Mouse (Mus musculus) lung, embryonic 16.5 days (tissue): ENCODE results near the gene Gm9964. TPM values are rescaled to one million over a fixed set of nuclear protein-coding genes. Genes with fewer than 3 reads are reported as not detected.

ENCODE experiments used
- polyA plus RNA-seq: library from polyadenylated mRNA; unstranded; fragments of >200 nt; fragmentation: Nextera tagmentation; extraction: Ambion mirVana; gene quantifications from 2 replicates; pipeline ENCODE4 v1.2.1, GENCODE M21; 2015

Gene Gm9964
- polyA plus RNA-seq, 1 experiment from 2014 or later: not detected

Other genes starting within 250 kb of the Gm9964 start
- 3.3 and 3.7 TPM in 2 replicates for gene Ksr1, start 150.5 kb downstream of the Gm9964 start, polyA plus RNA-seq
- 208 and 222 TPM in 2 replicates for gene Wsb1, start 42.2 kb downstream of the Gm9964 start, polyA plus RNA-seq
- 5.8 and 8.2 TPM in 2 replicates for gene Nf1, start 42.8 kb upstream of the Gm9964 start, polyA plus RNA-seq
- gene Omg, start 207.2 kb upstream of the Gm9964 start, polyA plus RNA-seq: 0.18 and 0.60 TPM in 2 replicates
- 1.6 and 1.9 TPM in 2 replicates for gene Evi2b, start 226.9 kb upstream of the Gm9964 start, polyA plus RNA-seq
- gene Evi2, start 233.7 kb upstream of the Gm9964 start, polyA plus RNA-seq: 0.64 and 0.84 TPM in 2 replicates
- gene Evi2a, start 233.7 kb upstream of the Gm9964 start, polyA plus RNA-seq: 3.7 and 5.8 TPM in 2 replicates